Mouse (Mus musculus): ENCODE results near the gene Osgin1. TPM values are rescaled to one million over a fixed set of nuclear protein-coding genes. Genes with fewer than 3 reads are reported as not detected.

The Osgin1 gene
- total and polyA plus RNA-seq, 2 experiments from 2014 or later = 0.38 TPM; not detected in 1

- no peak for TF ChIP-seq EP300 (IDR thresholded peaks at IDR 0.05; ENCODE audit: low read depth)
- TF ChIP-seq CTCF (IDR thresholded peaks at IDR 0.05; ENCODE audit: low read depth) = no peak
- no peak overlapping the region for H3K27ac ChIP-seq (ENCODE audit: low read depth)
Observed at GRCm38 (mm10) chr8:119400904-119401303, 33.0 kb upstream of the Osgin1 start.

DNA sequence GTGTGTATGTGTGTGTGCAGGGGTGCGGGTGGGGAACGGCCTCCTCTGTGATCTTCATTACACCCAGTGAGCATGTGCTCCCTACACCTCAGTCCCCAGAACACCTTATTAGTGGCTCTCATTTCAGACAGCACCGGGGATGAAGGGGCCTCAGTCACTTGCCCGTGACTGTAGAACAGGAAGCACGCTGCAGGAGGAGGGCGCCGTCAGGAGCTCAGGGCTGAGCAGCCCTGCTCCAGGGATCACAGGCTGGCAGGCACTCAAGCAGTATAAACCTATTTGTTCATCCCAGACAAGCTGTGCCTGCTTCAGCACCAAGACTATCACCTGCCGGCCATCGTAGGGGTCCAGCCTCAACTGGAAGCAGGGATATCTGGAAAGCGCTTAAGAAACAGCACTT is 30.0 kb upstream of the Osgin1 start:
- Histone ChIP-seq H3K36me3 (replicated peaks; ENCODE audit: control insufficient read depth, insufficient read depth, low read length) (peaks cover 60% of the 10 kb centered on the region), H3K4me3 (ENCODE audit: low read depth, low read length) (no peak overlapping the region)

More at GRCm38 (mm10) chr8:119400904-119401303, 33.0 kb upstream of the Osgin1 start:
- H3K9me3 ChIP-seq (replicated peaks; ENCODE audit: control insufficient read depth, low read length) = no peaks in the 10 kb centered on the region
- ATAC-seq (ENCODE audit: insufficient read depth, low read depth) (no peak), DNase-seq (ENCODE audit: low spot score) (no peak)
- H3K27me3 ChIP-seq (ENCODE audit: control insufficient read depth, insufficient read depth, low read length) = no peaks in the 10 kb centered on the region
- peaks cover 21% of the 10 kb centered on the region; the same call in 1 of the 2 replicates for H3K4me1 ChIP-seq (ENCODE audit: control insufficient read depth, insufficient read depth)
- peaks cover 37% of the 10 kb centered on the region for H3K36me3 ChIP-seq (replicated peaks; ENCODE audit: control insufficient read depth, insufficient read depth, low read length)
- H3K9ac ChIP-seq (replicated peaks; ENCODE audit: low read depth, low read length) = no peak overlapping the region
- no peak overlapping the region for H3K4me2 ChIP-seq (ENCODE audit: low read depth, low read length)
- no peak overlapping the region for H3K4me3 ChIP-seq (ENCODE audit: low read depth, low read length)
- 91% methylated on average over 3 of the region's 3 CpGs for WGBS

GRCm38 (mm10) chr8:119404648-119405047 is 29.3 kb upstream of the Osgin1 start:
- peaks cover 2% of the 10 kb centered on the region; the same call in 1 of the 2 replicates for H3K4me1 ChIP-seq (ENCODE audit: control insufficient read depth, insufficient read depth)
- no peak overlapping the region for H3K4me2 ChIP-seq (ENCODE audit: low read depth, low read length)
- H3K9me3 ChIP-seq (replicated peaks; ENCODE audit: control insufficient read depth, low read length) = no peaks in the 10 kb centered on the region
- peaks cover 67% of the 10 kb centered on the region for H3K36me3 ChIP-seq (replicated peaks; ENCODE audit: control insufficient read depth, insufficient read depth, low read length)
- TF ChIP-seq CTCF (IDR thresholded peaks at IDR 0.05; ENCODE audit: low read depth) (no peak), EP300 (IDR thresholded peaks at IDR 0.05; ENCODE audit: low read depth) (no peak)
- no peaks in the 10 kb centered on the region for H3K27me3 ChIP-seq (ENCODE audit: control insufficient read depth, insufficient read depth, low read length)
- WGBS = 96% methylated on average over 5 of the region's 5 CpGs
- ATAC-seq (ENCODE audit: insufficient read depth, low read depth) (no peak), DNase-seq (ENCODE audit: low spot score) (no peak)
- no peak overlapping the region for H3K27ac ChIP-seq (ENCODE audit: low read depth)
- no peak overlapping the region for H3K9ac ChIP-seq (replicated peaks; ENCODE audit: low read depth, low read length)
- H3K4me3 ChIP-seq (ENCODE audit: low read depth, low read length) = no peak overlapping the region

More for the DNA sequence above, 30.0 kb upstream of the Osgin1 start:
- WGBS = 83% methylated on average over 10 of the region's 10 CpGs
- no peak overlapping the region for H3K27ac ChIP-seq (ENCODE audit: low read depth)
- H3K4me1 ChIP-seq (ENCODE audit: control insufficient read depth, insufficient read depth) = peaks cover 8% of the 10 kb centered on the region; the same call in 1 of the 2 replicates
- H3K4me2 ChIP-seq (ENCODE audit: low read depth, low read length) = no peak overlapping the region
- DNase-seq (ENCODE audit: low spot score) (no peak), ATAC-seq (ENCODE audit: insufficient read depth, low read depth) (no peak)
- no peak overlapping the region for H3K9ac ChIP-seq (replicated peaks; ENCODE audit: low read depth, low read length)
- H3K27me3 ChIP-seq (ENCODE audit: control insufficient read depth, insufficient read depth, low read length) = no peaks in the 10 kb centered on the region
- TF ChIP-seq EP300 (IDR thresholded peaks at IDR 0.05; ENCODE audit: low read depth) (no peak), CTCF (IDR thresholded peaks at IDR 0.05; ENCODE audit: low read depth) (no peak)
- H3K9me3 ChIP-seq (replicated peaks; ENCODE audit: control insufficient read depth, low read length) = no peaks in the 10 kb centered on the region

- no peak overlapping the region for H3K9ac ChIP-seq (replicated peaks; ENCODE audit: low read depth, low read length)
- peaks cover 80% of the 10 kb centered on the region for H3K36me3 ChIP-seq (replicated peaks; ENCODE audit: control insufficient read depth, insufficient read depth, low read length)
- TF ChIP-seq CTCF (IDR thresholded peaks at IDR 0.05; ENCODE audit: low read depth) (no peak), EP300 (IDR thresholded peaks at IDR 0.05; ENCODE audit: low read depth) (no peak)
- H3K9me3 ChIP-seq (replicated peaks; ENCODE audit: control insufficient read depth, low read length) = no peaks in the 10 kb centered on the region
- DNase-seq (ENCODE audit: low spot score) (no peak), ATAC-seq (ENCODE audit: insufficient read depth, low read depth) (no peak)
- 88% methylated on average over 8 of the region's 8 CpGs for WGBS
- no peak overlapping the region for H3K4me2 ChIP-seq (ENCODE audit: low read depth, low read length)
- H3K27ac ChIP-seq (ENCODE audit: low read depth) = no peak overlapping the region
- no peaks in the 10 kb centered on the region for H3K27me3 ChIP-seq (ENCODE audit: control insufficient read depth, insufficient read depth, low read length)
- H3K4me3 ChIP-seq (ENCODE audit: low read depth, low read length) = no peak overlapping the region
- no peaks in the 10 kb centered on the region for H3K4me1 ChIP-seq (ENCODE audit: control insufficient read depth, insufficient read depth)
Observed at GRCm38 (mm10) chr8:119408311-119408710, 25.6 kb upstream of the Osgin1 start.

GRCm38 (mm10) chr8:119412037-119412734 is 21.7 kb upstream of the Osgin1 start:
- H3K4me3 ChIP-seq (ENCODE audit: low read depth, low read length) = no peak overlapping the region
- no peak overlapping the region for H3K4me2 ChIP-seq (ENCODE audit: low read depth, low read length)
- no peaks in the 10 kb centered on the region for H3K9me3 ChIP-seq (replicated peaks; ENCODE audit: control insufficient read depth, low read length)
- ATAC-seq (ENCODE audit: insufficient read depth, low read depth) = no peak
- H3K36me3 ChIP-seq (replicated peaks; ENCODE audit: control insufficient read depth, insufficient read depth, low read length) = peaks cover 50% of the 10 kb centered on the region
- no peak for DNase-seq (ENCODE audit: low spot score)
- no peaks in the 10 kb centered on the region for H3K4me1 ChIP-seq (ENCODE audit: control insufficient read depth, insufficient read depth)
- no peak overlapping the region for H3K9ac ChIP-seq (replicated peaks; ENCODE audit: low read depth, low read length)
- TF ChIP-seq CTCF (IDR thresholded peaks at IDR 0.05; ENCODE audit: low read depth) (peak; percentile 20), EP300 (IDR thresholded peaks at IDR 0.05; ENCODE audit: low read depth) (no peak)
- no peak overlapping the region for H3K27ac ChIP-seq (ENCODE audit: low read depth)
- H3K27me3 ChIP-seq (ENCODE audit: control insufficient read depth, insufficient read depth, low read length) = peaks cover 7% of the 10 kb centered on the region; the same call in 1 of the 2 replicates
- 53% methylated on average over 10 of the region's 10 CpGs for WGBS

Data from heart, postnatal 0 days (tissue).